Mouse (Mus musculus) mesoderm, embryonic 11.5 days (tissue): ENCODE measurements around the gene Htr6.

ENCODE experiments used
- DNase-seq: peaks from one replicate; pipeline ENCODE4 v3.0.0-alpha.2; 2012; ENCODE audit warnings: low read depth, low spot score

Gene Htr6

DNA sequence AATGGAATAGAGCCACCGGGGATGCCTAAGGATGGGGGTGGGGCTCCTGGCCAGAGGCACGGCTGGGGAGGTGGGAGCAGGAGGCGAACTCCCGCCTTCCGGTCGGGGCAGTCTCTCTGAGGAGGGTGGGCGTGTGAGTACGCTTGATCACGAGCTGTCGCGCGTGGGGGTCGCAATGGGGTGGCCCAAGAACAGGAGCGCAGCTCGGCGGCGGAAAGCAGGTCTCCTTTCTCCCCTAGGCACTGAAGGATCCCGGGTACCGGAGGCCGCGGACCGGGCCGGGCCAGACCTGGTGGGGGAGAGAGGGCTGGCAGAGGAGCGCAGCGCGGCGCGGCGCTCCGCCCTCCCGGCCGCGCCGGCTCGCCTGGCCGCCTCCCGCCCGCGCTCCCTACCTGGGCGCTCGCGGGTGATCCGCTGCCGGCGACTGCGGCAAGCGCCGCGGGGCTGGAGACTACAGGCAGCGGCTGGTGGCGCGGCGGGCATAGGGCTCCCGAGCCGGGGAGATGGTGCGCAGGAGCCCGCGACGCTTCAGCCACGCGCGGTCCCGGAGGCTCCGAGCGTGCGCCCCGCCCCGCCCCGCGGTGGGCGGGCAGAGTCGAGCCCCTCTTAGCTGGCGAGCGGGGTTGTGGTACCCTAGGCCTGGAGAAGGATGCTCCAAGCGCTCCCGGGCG is at the start of gene Htr6:
Htr6 (minus strand) TSS at position 530 of the 671 bp plus-strand sequence.
- DNase-seq: no peak

DNA sequence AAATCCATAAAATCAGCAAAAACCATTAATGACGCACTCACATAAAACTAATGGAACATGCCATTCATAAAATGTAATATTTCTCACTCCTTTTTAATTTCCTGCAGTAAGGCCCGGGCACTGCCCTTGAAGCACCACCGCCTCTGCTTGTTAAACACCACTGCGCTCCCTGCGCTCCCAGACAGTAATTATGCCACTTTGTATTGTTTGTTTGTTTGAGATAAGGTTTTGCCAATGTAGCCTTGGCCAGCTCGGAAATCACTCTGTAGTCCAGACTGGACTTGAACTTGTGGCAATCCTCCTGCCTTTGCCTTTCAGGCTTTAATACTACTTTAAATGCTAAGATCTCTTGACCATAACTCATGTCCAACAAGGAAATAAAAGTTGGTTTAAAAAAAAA is 49.6 kb upstream of the Htr6 start:
- DNase-seq: no peak

DNA sequence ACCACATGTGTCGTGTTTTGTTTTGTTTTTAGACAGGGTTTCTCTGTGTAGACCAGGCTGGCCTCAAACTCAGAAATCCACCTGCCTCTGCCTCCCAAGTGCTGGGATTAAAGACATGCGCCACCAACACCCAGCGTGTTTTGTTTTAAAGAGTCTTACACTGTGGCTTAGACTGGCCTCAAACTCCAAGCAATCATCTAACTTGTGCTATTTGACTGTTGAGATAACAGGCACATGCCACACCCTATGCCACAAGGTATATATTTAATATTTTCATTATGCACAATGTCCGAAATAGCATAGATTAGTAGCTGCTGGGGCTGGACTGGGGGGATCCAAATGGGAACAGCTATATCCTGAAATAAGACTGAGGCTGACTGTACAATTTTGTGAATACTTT is 47.2 kb upstream of the Htr6 start:
- DNase-seq: no peak

DNA sequence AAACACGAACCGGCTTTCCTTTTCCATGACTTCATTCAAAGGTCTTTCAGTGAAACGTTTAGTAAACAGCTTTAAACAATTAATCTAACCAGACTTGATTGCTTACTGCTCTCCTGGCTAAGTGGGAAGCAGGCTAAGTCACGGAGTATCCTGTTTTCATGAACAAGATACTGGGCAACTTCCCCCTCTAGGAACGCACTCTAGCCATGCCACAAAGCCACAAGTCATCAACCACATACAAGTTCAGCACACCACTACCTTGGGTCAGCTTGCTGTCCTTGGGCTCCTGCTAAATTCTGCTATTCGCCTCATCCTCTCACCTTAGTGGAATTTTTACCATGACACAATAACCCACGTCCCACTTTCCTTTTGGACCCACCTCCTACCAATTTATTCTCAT is 45.6 kb upstream of the Htr6 start:
- DNase-seq: no peak

DNA sequence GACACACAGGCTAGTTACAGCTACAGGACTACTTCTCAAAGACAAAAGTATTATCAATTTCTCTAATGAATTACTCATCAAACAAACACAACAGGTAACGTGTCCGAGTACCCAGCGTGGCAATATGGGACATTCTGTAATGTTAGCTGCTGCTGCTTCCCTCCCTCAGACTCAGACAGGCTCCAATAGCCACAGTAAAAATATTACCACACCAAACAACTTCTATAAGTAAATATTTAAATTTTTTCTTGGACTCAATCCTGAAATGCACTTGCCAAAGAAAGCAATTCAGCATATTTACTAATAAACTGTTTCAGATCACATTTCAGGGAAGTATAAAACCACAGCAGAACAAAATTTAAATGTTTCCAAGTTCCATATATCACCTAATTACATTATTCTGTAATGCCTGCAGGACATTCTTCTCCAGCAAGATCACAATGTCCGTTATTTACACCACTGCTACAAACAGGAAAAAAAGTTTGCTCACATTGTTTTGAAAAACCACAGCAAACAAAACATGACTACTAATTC is 45.0 kb upstream of the Htr6 start:
- DNase-seq: no peak

DNA sequence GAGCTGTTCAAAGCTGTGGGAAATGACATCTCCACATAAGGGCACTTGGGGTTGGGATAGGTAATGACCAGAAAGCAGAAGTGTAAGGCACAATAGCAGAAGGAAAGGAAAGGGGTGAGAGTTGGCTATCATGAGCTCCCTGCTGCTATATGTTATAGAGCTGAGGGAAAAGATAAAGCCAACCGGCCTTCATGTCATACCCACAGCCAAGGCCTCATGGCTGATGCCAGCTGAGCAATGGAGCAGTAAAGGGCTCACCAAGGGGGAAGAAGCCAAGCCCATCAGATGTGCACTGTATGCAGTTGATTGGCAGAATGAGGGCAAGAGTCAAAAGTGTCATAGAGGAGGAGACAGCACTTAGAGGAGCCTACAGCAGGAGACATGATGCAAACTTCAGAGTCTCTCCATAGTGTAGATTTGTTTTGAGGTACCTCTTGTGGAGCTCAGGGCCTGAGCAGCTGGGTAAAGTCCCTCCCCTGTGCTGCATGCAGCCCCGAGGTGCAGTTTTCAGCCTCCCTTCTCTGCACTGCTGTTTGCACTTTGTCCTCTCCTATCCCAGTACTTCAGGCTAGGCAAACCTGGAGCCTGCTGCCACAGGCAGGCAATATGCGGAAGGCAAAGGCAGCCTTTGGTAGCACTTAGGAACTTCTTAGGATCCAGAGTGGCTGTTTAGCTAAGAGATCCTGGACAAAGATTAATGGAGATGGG is 41.1 kb upstream of the Htr6 start:
- DNase-seq: no peak

DNA sequence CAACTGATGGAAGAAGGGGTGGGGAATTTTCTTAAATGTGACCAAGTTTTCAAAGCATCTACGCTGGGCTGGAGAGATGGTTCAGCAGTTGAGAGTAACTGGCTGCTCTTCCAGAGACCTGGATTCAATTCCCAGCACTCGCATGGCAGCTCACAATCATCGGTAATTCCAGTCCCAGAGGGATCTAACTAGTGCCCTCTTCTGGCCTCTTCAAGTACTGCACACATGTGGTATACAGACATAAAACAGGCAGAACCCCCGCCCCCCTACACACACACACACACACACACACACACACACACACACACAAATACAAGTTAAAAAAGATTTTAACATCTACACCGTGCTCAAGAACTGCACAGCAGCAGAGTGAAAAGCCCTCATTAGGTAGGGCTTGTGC is 40.4 kb upstream of the Htr6 start:
- no peak for DNase-seq

DNA sequence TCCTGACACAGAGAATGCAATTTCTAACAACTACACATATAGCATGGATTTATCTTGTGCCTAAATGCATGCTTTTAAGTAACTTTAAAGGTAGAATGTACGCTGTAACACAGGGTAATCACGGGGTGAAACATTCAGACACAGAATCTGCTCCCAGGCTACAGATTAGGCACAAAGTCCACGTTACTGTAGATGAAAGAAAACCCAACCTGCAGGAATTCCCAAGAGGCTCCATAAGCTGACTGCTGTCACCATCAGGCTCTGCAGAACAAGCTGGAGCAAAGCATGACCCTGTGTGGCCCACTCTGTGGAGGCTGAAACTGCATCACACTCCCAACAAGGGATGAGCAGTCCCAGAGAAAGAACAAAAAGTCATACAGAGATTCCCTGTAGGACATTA is 37.1 kb upstream of the Htr6 start:
- DNase-seq: no peak

DNA sequence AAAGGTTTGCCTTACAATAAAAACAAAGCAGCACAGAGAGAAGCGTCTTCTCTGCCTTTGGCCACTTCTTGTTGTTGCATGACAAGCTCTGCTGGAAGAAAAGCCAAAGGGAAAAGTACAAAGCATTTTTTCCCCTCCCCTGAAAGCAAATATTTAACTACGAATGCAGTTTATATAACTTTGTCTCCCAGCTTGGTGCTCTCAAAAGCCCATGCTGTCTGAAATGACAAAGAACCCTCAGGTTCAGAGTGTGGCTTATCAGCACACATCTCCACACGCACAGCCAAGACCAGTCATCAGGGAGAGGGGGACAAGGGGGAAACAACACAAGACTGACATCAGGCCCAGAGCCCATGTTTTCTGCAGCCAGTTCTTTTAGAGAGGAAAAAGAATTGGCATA is 36.1 kb upstream of the Htr6 start:
- DNase-seq: no peak

DNA sequence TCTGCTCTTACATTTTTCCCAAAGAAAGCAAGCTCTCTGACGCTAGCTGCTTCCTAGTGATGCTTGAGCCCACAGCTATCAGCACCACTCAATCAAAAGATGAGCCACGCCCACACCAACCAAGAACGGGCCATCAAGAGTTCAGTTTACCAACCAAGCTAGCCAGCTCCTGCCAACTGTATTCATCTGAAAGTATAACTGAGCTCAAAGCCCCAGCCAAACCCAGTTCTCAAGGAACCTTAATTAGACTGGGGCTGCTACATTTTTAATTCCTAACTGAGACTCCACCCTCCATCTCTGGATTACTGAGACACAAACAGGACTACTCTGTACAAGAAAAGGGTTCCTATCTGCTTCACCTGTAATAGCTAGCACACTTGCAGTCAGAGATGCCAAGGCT is 35.5 kb upstream of the Htr6 start:
- DNase-seq: no peak

DNA sequence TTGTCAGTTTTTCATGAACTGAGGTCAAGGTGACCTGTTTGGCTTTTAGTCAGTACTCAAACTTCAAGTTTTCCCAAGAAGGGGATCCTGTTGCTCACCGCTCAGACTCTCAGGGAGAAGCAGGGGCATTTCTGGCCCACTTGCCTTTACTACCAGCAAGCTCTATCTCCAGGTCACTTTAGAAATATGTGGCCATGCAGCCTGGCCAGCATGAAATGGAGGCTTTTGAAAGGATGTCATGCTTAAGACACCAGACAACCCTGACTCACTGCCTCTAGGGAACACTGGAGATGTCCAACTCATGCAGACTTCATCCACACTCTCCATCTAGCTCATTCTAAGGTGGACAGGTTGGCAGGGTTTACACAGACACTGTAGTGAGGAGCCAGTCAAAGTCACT is 30.1 kb upstream of the Htr6 start:
- no peak for DNase-seq

DNA sequence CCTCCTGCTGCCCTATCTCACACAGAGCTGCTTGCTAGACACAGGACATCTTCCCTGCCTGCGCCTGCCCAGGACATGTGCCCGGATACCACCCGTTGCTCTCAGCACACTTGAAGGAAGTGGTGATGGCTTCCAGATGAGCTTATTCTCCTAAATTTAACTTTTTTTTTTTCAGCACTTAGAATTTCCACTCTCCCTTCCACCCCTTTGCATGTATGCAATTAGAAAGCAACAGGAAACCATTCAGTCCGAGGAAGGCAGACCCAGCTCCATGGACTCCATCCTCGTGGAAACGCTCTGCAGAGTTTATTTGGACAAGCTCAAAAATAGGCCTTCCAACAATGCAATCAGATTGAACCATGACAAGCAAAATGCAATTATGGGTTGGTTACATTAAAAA is 26.2 kb upstream of the Htr6 start:
- no peak for DNase-seq

DNA sequence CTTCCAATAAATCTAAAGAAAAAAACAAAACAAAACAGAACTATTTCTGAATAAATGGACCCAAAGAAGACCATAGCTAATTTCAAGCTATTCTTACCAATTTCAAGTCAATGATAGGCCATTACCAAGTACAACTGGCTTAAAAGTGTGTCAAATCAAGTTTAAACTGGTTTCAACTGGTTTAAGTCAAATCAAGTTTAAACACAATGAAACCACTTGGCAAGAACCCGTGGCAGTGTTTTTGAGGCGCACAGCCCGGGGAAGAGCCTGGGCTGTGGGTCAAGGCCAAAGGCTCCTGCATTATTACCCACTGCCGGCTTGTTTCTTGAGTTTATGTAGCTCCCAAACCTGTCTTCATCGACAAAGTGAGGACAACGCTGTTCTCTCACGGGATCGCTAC is 25.0 kb upstream of the Htr6 start:
- DNase-seq: no peak

DNA sequence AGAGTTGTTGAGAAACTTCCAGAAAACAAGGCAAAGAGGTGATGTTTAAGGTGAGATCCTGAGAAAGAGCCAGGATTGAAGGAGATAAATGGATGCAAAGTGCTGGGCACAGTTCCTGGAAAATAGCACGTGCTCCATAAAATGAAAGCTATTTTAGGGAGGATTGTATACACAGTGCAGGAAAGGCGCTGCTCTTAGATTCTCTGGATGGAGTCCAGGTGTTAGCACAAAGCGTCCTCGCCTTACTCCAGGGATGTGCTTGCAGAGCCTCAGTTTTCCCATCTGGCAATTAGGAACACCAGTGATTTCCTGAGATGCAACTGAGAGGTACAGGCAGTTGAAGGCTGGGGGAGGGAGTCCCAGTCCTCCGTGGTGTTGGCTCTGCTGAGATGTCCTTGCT is 20.8 kb upstream of the Htr6 start:
- DNase-seq: no peak

DNA sequence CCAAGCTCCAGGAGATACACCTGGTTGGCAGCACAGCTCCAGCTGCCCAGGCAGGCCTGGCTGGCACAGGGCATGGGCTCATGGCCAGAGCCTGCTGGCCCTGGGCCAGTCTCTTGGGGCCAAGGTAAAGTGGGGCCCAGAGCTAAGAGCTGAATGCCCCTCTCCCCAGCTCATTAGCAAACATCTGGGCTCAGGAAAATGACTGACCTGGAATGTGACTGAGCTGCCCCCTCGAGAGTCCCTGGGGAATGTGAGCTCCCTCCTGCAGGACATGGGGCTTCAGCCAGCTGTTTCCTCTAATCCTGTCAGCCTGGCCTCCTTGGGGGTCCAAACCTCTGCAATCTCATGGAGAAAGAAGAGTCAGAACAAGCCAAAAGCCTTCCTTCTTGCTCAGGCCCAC is 20.0 kb upstream of the Htr6 start:
- no peak for DNase-seq

DNA sequence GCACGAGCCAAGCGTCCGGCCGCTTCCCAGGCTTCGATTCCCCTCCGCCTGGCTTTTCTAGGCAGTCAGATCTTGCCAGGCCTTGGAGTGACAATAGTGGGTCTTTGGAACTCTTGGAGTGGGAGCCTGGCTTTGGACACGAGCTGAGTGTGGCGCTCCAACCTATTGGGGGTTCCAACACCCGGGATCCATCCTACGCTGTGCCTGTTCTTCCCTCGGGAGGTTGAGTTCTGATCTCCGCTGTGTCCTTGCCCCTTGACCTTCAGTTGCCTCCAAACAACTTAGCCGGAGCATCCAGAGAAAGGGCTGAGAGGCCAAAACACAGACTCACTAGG is 17.8 kb upstream of the Htr6 start:
- DNase-seq: no peak

DNA sequence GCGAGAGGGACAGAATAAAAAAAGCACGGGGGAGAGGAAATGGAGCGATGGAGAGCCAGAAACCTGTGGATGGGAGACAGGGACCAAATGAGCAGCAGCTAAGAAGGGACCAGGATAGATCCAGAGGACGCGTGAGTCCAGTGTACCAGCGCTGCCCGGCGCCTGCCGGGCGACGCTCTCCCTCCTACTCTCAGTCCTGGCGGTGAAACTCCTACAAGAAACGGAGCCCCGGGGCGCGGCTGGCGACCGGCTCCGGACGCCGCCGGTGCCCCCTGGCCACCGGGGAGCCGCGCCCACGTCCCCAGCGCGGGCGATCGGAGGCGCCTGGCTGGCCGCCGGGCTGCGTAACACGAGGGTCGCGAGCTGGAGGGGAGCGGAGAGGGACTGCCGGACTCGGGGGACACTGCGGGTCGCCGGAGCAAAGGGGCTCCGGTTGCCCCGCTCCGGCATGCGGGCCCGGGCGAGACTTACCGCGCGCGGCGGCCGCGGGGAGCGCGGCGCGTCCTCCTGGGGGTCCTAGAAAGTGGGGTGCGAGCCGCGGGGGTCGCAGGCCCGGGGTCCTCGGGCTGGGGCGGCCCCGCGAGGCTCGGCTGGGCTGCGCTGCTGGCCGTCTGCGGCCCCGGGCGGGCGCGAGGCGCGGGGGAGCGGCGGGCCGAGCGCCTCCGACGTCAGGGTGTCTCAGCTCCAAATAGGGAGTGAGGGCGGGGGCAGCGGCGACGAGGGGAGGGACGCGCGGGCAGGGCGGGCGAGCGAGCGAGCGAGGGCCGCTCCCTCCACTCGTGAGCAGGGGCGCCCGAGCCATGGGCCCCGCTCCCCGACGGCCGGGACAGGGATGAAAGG is 17.2 kb upstream of the Htr6 start, which contains the start of gene Nbl1:
Nbl1 (minus strand) TSS at position 638 of the 840 bp plus-strand sequence.
- DNase-seq: no peak

DNA sequence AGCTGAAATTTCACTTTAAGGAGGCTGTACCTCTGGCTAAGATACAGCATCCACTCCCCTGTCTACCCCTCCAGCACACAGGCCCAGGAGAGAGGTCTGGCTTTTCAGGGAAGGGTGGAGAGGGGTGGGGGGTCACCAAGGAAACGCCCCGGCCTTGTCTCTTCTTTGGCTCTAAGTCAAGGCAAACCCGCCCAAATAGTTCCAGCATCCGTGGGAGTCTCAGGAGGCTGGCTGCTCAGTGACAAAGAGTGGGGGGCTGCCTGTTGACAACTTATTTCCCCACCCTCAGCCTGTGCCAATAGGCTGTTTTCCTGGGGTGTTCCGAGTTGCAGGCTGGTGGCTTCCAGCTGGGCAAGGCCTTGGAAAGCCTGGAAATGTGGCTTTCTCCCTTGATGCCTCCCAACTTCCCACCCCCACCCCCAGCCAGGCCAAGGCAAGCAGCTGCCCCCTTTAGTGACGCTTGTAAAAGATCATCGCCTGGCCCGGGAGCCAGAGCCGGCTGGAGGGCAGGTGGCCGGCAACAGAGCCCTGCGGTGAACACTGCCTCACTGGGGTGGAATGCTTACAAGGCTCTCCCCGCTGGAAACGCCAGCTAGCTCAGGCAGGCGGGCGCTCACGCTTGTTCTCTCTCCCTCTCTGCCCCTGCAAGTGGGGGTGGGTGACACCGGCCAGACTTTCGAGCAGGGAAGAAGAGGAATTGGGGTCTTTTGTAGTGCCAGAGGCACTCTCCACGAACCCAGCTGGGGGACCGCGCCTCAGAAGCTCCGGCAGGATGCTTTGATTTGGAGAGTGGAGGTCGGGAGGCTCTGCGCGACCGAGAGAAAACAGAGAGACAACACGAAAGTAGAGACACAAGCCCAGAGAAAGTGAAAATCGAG is 16.3 kb upstream of the Htr6 start:
- peak; percentile 59 for DNase-seq

DNA sequence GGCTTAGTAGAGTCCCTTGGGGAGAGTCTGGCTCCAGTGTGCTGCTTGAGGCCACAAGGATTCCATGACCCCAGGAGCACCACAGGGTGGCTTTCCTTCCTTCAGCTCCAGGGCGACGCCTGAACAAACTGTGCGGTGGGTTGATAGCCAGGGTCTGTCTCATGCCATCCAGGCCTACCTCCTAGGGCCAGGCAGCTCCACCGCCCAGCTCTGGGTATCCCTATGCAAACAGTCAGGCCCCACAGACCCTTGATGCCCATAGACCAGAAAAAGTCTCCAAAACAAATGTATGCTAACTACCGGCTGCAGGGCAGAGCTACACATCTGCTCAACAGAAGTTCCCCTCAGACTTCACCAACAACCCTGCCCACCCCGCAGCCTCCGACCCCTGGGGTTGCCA is 15.7 kb upstream of the Htr6 start:
- DNase-seq: peak; percentile 37

DNA sequence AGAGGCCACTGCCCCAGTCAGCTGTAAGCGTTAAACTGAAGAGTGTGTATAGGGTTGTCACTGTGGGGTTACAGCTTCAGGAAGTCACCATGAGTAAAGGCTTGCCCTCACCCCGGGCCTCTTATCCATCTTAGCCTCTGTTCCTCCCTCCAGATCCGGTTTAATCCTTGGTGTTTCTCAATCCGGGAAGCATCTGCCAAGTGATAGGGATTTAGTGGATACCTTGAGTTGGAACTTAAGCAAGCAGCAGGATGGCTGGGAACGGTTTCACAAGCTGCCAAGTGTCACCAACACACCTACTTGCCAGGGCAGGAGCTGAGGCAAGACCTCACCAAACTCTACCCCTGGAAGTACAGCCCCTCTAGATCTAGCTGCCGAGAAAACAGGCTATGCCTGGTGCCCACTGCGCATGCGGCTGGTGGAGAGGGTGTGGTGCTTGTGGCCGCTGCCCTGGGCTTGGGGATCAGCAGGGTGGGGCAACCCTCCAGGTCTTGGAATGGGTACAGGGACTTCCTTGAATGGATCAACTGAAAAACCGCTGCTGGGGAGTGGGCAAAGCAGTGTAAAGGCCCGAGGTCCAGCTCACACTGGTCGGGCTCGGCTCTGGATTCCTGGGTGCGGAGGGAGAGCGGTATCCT is 15.1 kb upstream of the Htr6 start:
- no peak for DNase-seq
